ENCODE assay signal across 16 mouse cellular contexts in genomic region chr11:50073830-50074229, GRCm38 (mm10). TPM values are rescaled to one million over a fixed set of nuclear protein-coding genes. Genes with fewer than 3 reads are reported as not detected.
DNase-seq lines count a peak whose midpoint lies in the region; ATAC-seq and TF ChIP-seq lines count a peak whose summit lies in the region.
"Had no signal": no experiment of that assay in that cellular context is flagged by ENCODE, and none has a peak within 500 bp of the region (broad histone marks: within the 10 kb centered on the region; RNA-seq: fewer than 3 reads in every experiment).

No protein-coding gene starts in this region.

- no peaks in the 10 kb centered on the region for H3K9me3 ChIP-seq in lung, postnatal 0 days (ENCODE audit: low read length)
- H3K9me3 ChIP-seq: G1E; limb, embryonic 13.5 days; midbrain, embryonic 12.5 days had no signal

- H3K36me3 ChIP-seq in lung, postnatal 0 days (ENCODE audit: insufficient read depth, low read length), result no peaks in the 10 kb centered on the region

- 80% methylated on average over 10 of the region's 10 CpGs for WGBS in lung, postnatal 0 days

- ATAC-seq in lung, postnatal 0 days, result no peak
- ATAC-seq: hindbrain, postnatal 0 days had no signal

- no peak overlapping the region for H3K4me2 ChIP-seq in lung, postnatal 0 days (replicated peaks; ENCODE audit: low read depth, low read length)
- H3K4me2 ChIP-seq: limb, embryonic 13.5 days; lung, embryonic 14.5 days; midbrain, embryonic 12.5 days had no signal

- TF ChIP-seq EP300 in lung, postnatal 0 days (IDR thresholded peaks at IDR 0.05), result no peak

- intact Hi-C loops in gastrocnemius, adult 2 months (cut with DNase I), result no loop called here

- no peak overlapping the region for H3K27ac ChIP-seq in gastrocnemius, adult 2 months
- no peak overlapping the region for H3K27ac ChIP-seq in lung, postnatal 0 days (ENCODE audit: low read length)
- H3K27ac ChIP-seq: hindbrain, postnatal 0 days; limb, embryonic 13.5 days; midbrain, embryonic 12.5 days had no signal

- no peak overlapping the region for H3K9ac ChIP-seq in lung, postnatal 0 days (replicated peaks; ENCODE audit: low read depth)
- H3K9ac ChIP-seq: limb, embryonic 13.5 days; lung, embryonic 14.5 days; midbrain, embryonic 12.5 days had no signal

- no peaks in the 10 kb centered on the region for H3K27me3 ChIP-seq in lung, postnatal 0 days (replicated peaks; ENCODE audit: insufficient read depth, low read length)
- H3K27me3 ChIP-seq: limb, embryonic 13.5 days; midbrain, embryonic 12.5 days had no signal

- DNase-seq in gastrocnemius, adult 2 months, result peak; percentile 26
- no peak for DNase-seq in gastrocnemius, postnatal 25 days
- peak; percentile 5 to 27 for DNase-seq in lung, postnatal 4 days
- no peak for DNase-seq in lung, postnatal 0 days (ENCODE audit: low spot score)
- DNase-seq in cerebellum, adult 9-10 months, result peak; percentile 77
- DNase-seq in testis, postnatal 10 days (ENCODE audit: low spot score), result peak; percentile 61
- no peak for DNase-seq in layer of hippocampus, postnatal 14 days (ENCODE audit: low spot score in 2 of 2)
- no peak for DNase-seq in spleen, postnatal 4 days (ENCODE audit: low spot score in 2 of 2)
- DNase-seq: B cell, adult 2 months; lung, embryonic 14.5 days; thymus, postnatal 25 days had no signal

- no peaks in the 10 kb centered on the region for H3K4me1 ChIP-seq in lung, postnatal 0 days (ENCODE audit: insufficient read depth, low read depth, low read length)
- H3K4me1 ChIP-seq: limb, embryonic 13.5 days had no signal

- no peak overlapping the region for H3K4me3 ChIP-seq in gastrocnemius, adult 2 months
- H3K4me3 ChIP-seq in lung, postnatal 0 days (ENCODE audit: low read depth, low read length), result no peak overlapping the region
- H3K4me3 ChIP-seq: erythroblast, embryonic 14.5 days; limb, embryonic 13.5 days; midbrain, embryonic 12.5 days had no signal

- TF ChIP-seq CTCF in gastrocnemius, adult 2 months (IDR thresholded peaks at IDR 0.05), result no peak
- TF ChIP-seq CTCF in lung, postnatal 0 days (IDR thresholded peaks at IDR 0.05), result no peak

RNA-seq across cellular contexts. Expression of gene Rnf130, which starts 48.7 kb away (rescaled TPM):
- total RNA-seq in gastrocnemius, adult 2 months (2021), result 10 to 100 TPM; 41.3 to 51.8 TPM
- 10 to 100 TPM; 34.8 to 43.4 TPM for total RNA-seq in gastrocnemius, postnatal 25 days (2021)
- polyA plus RNA-seq in lung, postnatal 0 days (2015; fragmentation: Nextera tagmentation; extraction: Ambion mirVana), result 77.5 and 81.6 TPM in 2 replicates
- total RNA-seq in layer of hippocampus, postnatal 14 days (2021), result 10 to 100 TPM; 80.9 to 83.4 TPM

RNA-seq across cellular contexts. Expression of gene Tbc1d9b, which starts 57.4 kb away (rescaled TPM):
- total RNA-seq in gastrocnemius, adult 2 months (2021), result 10 to 100 TPM; 25.3 to 28.6 TPM
- 10 to 100 TPM; 19.8 to 27.3 TPM for total RNA-seq in gastrocnemius, postnatal 25 days (2021)
- polyA plus RNA-seq in lung, postnatal 0 days (2015; fragmentation: Nextera tagmentation; extraction: Ambion mirVana), result 26.1 and 27.4 TPM in 2 replicates
- total RNA-seq in layer of hippocampus, postnatal 14 days (2021), result 100 to 1,000 TPM; 104 to 105 TPM

Comparison
In these comparisons a context has a peak if more than half of its experiments do, and no peak if none do; other contexts are left out.
1. DNase-seq: peak in gastrocnemius, adult 2 months (single experiment), lung, postnatal 4 days (2 of 2), cerebellum, adult 9-10 months (single experiment) and testis, postnatal 10 days (single experiment); none in gastrocnemius, postnatal 25 days (single experiment), lung, postnatal 0 days (single experiment), layer of hippocampus, postnatal 14 days (0 of 2) and spleen, postnatal 4 days (0 of 2).